Mouse (Mus musculus): Measurements from ENCODE around the gene B4galt1. TPM values are rescaled to one million over a fixed set of nuclear protein-coding genes. Genes with fewer than 3 reads are reported as not detected.

B4galt1 gene
- polyA plus RNA-seq, 2 experiments = 14.3 to 30.3 TPM

DNA sequence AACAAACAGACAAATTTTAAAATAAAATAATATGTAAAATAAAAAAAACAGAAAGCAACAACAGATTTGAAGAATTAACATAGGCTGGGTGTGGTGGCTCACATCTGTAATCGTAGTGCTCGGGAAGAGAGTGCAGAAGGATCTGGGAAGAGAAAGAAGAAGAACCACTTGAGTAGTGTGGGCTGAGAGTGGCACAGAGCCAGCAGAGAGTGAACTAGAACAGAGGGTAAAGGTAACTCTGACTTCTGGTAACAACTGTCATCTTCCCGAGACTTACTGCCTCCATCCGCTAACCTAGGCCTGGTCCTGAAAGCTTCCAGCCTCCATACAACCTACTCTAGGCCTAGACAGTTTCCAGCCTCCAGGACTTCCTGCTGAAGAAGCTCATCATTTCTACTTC, 62.6 kb downstream of the B4galt1 start:
- H3K36me3 ChIP-seq (replicated peaks; ENCODE audit: control insufficient read depth, insufficient read depth, low read depth) = no peaks in the 10 kb centered on the region
- TF ChIP-seq CTCF (IDR thresholded peaks at IDR 0.05; ENCODE audit: low read depth) (no peak), EP300 (IDR thresholded peaks at IDR 0.05; ENCODE audit: low read depth) (no peak)
- H3K9ac ChIP-seq (replicated peaks) = no peak overlapping the region
- no peak overlapping the region for H3K27ac ChIP-seq
- no peaks in the 10 kb centered on the region for H3K27me3 ChIP-seq (ENCODE audit: control insufficient read depth, insufficient read depth, low read length)
- no peak overlapping the region for H3K4me2 ChIP-seq (ENCODE audit: low read depth)
- DNase-seq (ENCODE audit: low read depth in 3 of 3, low spot score in 3 of 3) (no peak), ATAC-seq (ENCODE audit: insufficient read depth) (no peak)
- H3K9me3 ChIP-seq (ENCODE audit: control insufficient read depth, low read length) = no peaks in the 10 kb centered on the region
- H3K4me3 ChIP-seq (ENCODE audit: insufficient read depth in 1 of 2, low read depth in 2 of 2, low read length in 2 of 2) = no peak overlapping the region
- no peaks in the 10 kb centered on the region for H3K4me1 ChIP-seq (replicated peaks; ENCODE audit: control insufficient read depth in 2 of 2, insufficient read depth in 2 of 2, low read length in 1 of 2)
- 88% methylated on average over 4 of the region's 4 CpGs for WGBS (ENCODE audit: insufficient replicate concordance)

DNA sequence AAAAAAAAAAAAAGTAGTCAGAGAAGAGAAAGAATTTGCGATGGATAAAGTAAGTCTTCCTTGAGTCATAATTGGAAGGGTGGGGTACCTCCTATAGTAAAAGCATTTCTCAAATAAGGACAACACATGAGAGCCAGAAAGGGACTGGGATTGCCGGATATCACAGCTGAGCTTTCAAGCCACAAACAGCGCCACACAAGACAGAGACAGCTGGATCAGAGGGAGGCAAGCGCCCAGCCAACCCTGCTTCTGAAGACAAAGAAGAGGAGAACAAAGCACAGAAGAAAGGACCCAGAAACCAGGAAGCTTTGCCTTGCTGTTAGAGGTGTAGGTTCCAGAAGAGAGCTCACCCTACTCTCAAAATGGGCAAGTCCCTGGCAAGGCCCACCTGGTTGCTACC, 67.2 kb downstream of the B4galt1 start:
- Histone ChIP-seq H3K27me3 (ENCODE audit: control insufficient read depth, insufficient read depth, low read length) (no peaks in the 10 kb centered on the region), H3K27ac (no peak overlapping the region), H3K9ac (replicated peaks) (no peak overlapping the region), H3K4me3 (ENCODE audit: insufficient read depth in 1 of 2, low read depth in 2 of 2, low read length in 2 of 2) (no peak overlapping the region), H3K4me2 (ENCODE audit: low read depth) (no peak overlapping the region), H3K36me3 (replicated peaks; ENCODE audit: control insufficient read depth, insufficient read depth, low read depth) (no peaks in the 10 kb centered on the region), H3K9me3 (ENCODE audit: control insufficient read depth, low read length) (no peaks in the 10 kb centered on the region), H3K4me1 (replicated peaks; ENCODE audit: control insufficient read depth in 2 of 2, insufficient read depth in 2 of 2, low read length in 1 of 2) (peaks cover 7 to 11% of the 10 kb centered on the region in 2 experiments)
- TF ChIP-seq EP300 (IDR thresholded peaks at IDR 0.05; ENCODE audit: low read depth) = no peak
- TF ChIP-seq CTCF (IDR thresholded peaks at IDR 0.05; ENCODE audit: low read depth) = no peak
- ATAC-seq (ENCODE audit: insufficient read depth) (no peak), DNase-seq (ENCODE audit: low read depth in 3 of 3, low spot score in 3 of 3) (no peak)
- 79% methylated on average over 4 of the region's 4 CpGs for WGBS (ENCODE audit: insufficient replicate concordance)

DNA sequence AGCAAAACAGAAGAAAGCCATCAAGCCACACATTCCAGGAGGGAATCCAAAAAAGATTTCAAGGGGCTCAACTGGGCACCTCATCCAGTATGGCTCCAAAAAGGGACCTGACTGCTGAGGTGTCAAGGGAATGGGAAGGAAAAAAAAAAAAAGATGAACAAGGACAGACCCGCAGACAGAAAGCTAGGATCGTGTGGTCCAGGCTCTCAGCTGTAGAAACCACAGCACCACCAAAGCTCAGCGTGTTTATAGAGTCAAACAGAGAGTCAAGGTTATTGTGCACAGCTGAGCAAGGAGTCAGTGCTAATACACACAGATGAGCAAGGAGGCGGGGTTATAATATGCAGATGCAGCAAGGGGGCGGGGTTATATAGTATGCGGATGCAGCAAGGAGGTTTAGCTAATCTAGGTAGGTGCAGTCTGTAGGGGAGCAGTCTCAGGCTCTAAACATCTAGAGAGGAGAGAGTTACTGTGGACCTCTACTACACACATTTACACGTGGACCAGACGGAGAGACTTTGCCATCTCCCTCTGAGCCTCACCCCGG, 68.1 kb downstream of the B4galt1 start:
- H3K9me3 ChIP-seq (ENCODE audit: control insufficient read depth, low read length) = no peaks in the 10 kb centered on the region
- H3K4me3 ChIP-seq (ENCODE audit: insufficient read depth in 1 of 2, low read depth in 2 of 2, low read length in 2 of 2) = no peak overlapping the region
- H3K4me1 ChIP-seq (replicated peaks; ENCODE audit: control insufficient read depth in 2 of 2, insufficient read depth in 2 of 2, low read length in 1 of 2) = peaks cover 15 to 19% of the 10 kb centered on the region in 2 experiments
- DNase-seq (ENCODE audit: low read depth in 3 of 3, low spot score in 3 of 3) (peak in 2 of 3 experiments; percentile 26 to 50), ATAC-seq (ENCODE audit: insufficient read depth) (no peak)
- H3K4me2 ChIP-seq (ENCODE audit: low read depth) = no peak overlapping the region
- no peak for TF ChIP-seq CTCF (IDR thresholded peaks at IDR 0.05; ENCODE audit: low read depth)
- no peak for TF ChIP-seq EP300 (IDR thresholded peaks at IDR 0.05; ENCODE audit: low read depth)
- no peak overlapping the region; the same call in 1 of the 2 replicates for H3K9ac ChIP-seq (replicated peaks)
- H3K27me3 ChIP-seq (ENCODE audit: control insufficient read depth, insufficient read depth, low read length) = no peaks in the 10 kb centered on the region
- no peaks in the 10 kb centered on the region for H3K36me3 ChIP-seq (replicated peaks; ENCODE audit: control insufficient read depth, insufficient read depth, low read depth)
- 45% methylated on average over 9 of the region's 9 CpGs for WGBS (ENCODE audit: insufficient replicate concordance)
- H3K27ac ChIP-seq = no peak overlapping the region

DNA sequence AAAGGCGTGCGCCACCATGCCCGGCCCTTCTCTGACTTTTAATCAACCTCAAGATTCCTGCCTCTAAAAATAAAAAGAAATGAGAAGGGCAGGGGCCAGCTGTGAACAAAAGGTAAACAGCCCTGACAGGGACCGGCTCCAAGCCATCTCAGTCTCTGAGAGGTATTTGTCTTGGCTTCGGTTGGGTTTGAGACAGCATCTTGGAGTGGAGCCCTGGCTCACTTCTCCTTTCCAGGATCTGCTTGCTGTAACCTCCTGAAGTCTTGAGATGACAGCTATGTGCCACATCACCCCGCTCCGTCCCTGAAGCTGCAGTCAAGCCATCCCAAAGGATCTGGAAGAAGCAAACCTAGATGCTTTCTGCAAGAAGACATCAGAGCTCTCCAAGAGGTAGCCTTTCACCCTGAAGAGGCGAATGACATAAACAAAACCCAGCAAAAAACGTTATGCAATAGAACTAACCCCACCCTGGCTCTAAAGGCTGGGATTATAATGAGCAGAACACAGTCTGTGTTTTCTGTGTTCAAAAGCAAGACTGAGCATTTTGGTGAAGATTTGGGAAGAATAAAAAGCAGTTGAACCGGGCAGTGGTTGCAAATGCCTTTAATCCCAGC, 69.1 kb downstream of the B4galt1 start:
- no peak for ATAC-seq (ENCODE audit: insufficient read depth)
- no peak for TF ChIP-seq CTCF (IDR thresholded peaks at IDR 0.05; ENCODE audit: low read depth)
- H3K4me3 ChIP-seq (ENCODE audit: insufficient read depth in 1 of 2, low read depth in 2 of 2, low read length in 2 of 2) = no peak overlapping the region
- H3K27me3 ChIP-seq (ENCODE audit: control insufficient read depth, insufficient read depth, low read length) = no peaks in the 10 kb centered on the region
- H3K4me2 ChIP-seq (ENCODE audit: low read depth) = no peak overlapping the region
- H3K36me3 ChIP-seq (replicated peaks; ENCODE audit: control insufficient read depth, insufficient read depth, low read depth) = no peaks in the 10 kb centered on the region
- H3K4me1 ChIP-seq (replicated peaks; ENCODE audit: control insufficient read depth in 2 of 2, insufficient read depth in 2 of 2, low read length in 1 of 2) = peaks cover 15 to 21% of the 10 kb centered on the region in 2 experiments
- DNase-seq (ENCODE audit: low read depth in 3 of 3, low spot score in 3 of 3) = no peak
- H3K9me3 ChIP-seq (ENCODE audit: control insufficient read depth, low read length) = no peaks in the 10 kb centered on the region
- H3K9ac ChIP-seq (replicated peaks) = no peak overlapping the region
- no peak overlapping the region for H3K27ac ChIP-seq
- WGBS (ENCODE audit: insufficient replicate concordance) = 66% methylated on average over 10 of the region's 10 CpGs

DNA sequence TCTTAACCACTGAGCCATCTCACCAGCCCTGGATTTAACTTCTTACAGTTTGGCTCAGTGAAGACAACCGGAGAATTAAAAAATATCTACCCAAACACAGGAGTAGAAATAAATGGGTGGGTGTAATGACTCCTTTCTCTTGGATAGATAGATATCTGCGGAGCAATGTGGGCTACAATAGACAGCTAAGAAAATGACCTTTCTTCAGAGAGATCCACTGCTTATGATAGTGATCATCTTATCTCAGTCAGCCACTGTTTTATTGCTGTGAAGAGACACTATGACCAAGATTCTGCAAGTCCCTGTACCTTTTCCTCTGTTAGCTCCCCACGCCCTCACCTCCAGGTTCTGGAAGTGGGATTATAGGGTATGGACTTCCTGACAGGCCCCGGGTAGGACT, 70.8 kb downstream of the B4galt1 start:
- Histone ChIP-seq H3K27ac (no peak overlapping the region), H3K4me2 (ENCODE audit: low read depth) (no peak overlapping the region), H3K27me3 (ENCODE audit: control insufficient read depth, insufficient read depth, low read length) (no peaks in the 10 kb centered on the region), H3K4me1 (replicated peaks; ENCODE audit: control insufficient read depth in 2 of 2, insufficient read depth in 2 of 2, low read length in 1 of 2) (peaks cover 15 to 21% of the 10 kb centered on the region in 2 experiments), H3K9ac (replicated peaks) (no peak overlapping the region), H3K36me3 (replicated peaks; ENCODE audit: control insufficient read depth, insufficient read depth, low read depth) (no peaks in the 10 kb centered on the region), H3K9me3 (ENCODE audit: control insufficient read depth, low read length) (no peaks in the 10 kb centered on the region), H3K4me3 (ENCODE audit: insufficient read depth in 1 of 2, low read depth in 2 of 2, low read length in 2 of 2) (no peak overlapping the region)
- no peak for ATAC-seq (ENCODE audit: insufficient read depth)
- DNase-seq (ENCODE audit: low read depth in 3 of 3, low spot score in 3 of 3) = no peak
- no peak for TF ChIP-seq EP300 (IDR thresholded peaks at IDR 0.05; ENCODE audit: low read depth)
- no peak for TF ChIP-seq CTCF (IDR thresholded peaks at IDR 0.05; ENCODE audit: low read depth)
- 52% methylated on average over 4 of the region's 4 CpGs for WGBS (ENCODE audit: insufficient replicate concordance)
